Mouse (Mus musculus): ENCODE measurements at regions not wholly inside any gene's neighbourhood (a gene's known extent, or its start where the extent isn't known, plus 50 kb on each side); places are given as distances from the start of the nearest gene placed in this dataset.

GRCm38 (mm10) chr4:89400342-89400741 lies 89.5 kb upstream of the Cdkn2b start:
- no peak for DNase-seq (ENCODE audit: low spot score in 2 of 2)

DNA sequence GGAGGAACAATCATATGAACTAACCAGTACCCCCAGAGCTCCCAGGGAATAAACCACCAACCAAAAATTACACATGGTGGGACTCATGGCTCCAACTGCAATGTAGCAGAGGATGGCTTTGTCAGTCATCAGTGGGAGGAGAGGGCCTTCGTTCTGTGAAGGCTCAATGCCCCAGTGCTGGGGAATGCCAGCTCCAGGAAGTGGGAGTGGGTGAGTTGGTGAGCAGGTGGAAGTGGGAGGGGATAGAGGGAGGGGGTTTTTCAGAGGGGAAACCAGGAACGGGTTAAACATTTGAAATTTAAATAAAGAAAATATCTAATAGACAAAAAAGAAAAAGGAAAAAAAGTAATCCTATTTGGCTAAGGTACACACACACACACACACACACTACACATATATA lies 88.4 kb upstream of the Cdkn2b start:
- no peak for DNase-seq (ENCODE audit: low spot score in 2 of 2)

- DNase-seq (ENCODE audit: low spot score in 2 of 2): no peak
These were observed 85.2 kb upstream of the Cdkn2b start for GRCm38 (mm10) chr4:89396020-89396419.

GRCm38 (mm10) chr4:89395336-89395735 lies 84.5 kb upstream of the Cdkn2b start:
- DNase-seq (ENCODE audit: low spot score in 2 of 2): no peak

DNA sequence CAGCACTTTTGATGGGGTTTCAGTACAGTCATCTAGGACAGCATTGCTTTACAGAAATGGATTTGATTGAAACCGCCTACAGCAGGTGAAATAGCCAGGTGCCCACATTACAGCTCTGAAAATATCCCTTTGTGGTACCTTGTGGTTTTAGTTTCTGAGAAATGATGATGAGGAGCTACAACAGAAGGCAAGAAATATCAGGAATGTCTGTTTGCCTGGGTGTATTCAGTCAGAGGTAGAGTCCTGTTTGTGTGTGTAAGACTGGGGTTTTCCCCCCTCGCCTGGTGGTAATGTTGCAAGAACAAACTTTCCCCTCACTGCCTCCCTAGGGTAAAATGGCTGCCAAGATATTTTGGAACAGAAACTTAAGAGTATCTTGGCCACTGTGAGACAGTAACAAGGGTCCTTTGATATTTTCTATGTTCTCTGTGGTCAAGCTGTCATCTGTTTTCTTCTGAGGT lies 82.4 kb upstream of the Cdkn2b start:
- no peak for DNase-seq (ENCODE audit: low spot score in 2 of 2)

GRCm38 (mm10) chr4:89392791-89393190 lies 82.0 kb upstream of the Cdkn2b start:
- DNase-seq (ENCODE audit: low spot score in 2 of 2): no peak

GRCm38 (mm10) chr4:89391463-89392308 lies 80.8 kb upstream of the Cdkn2b start:
- DNase-seq (ENCODE audit: low spot score in 2 of 2): no peak

GRCm38 (mm10) chr4:89383548-89383947 lies 72.7 kb upstream of the Cdkn2b start:
- DNase-seq (ENCODE audit: low spot score in 2 of 2): no peak

GRCm38 (mm10) chr4:89382434-89382976 lies 71.7 kb upstream of the Cdkn2b start:
- DNase-seq (ENCODE audit: low spot score in 2 of 2): no peak

GRCm38 (mm10) chr4:89381763-89382162 lies 70.9 kb upstream of the Cdkn2b start:
- no peak for DNase-seq (ENCODE audit: low spot score in 2 of 2)

DNA sequence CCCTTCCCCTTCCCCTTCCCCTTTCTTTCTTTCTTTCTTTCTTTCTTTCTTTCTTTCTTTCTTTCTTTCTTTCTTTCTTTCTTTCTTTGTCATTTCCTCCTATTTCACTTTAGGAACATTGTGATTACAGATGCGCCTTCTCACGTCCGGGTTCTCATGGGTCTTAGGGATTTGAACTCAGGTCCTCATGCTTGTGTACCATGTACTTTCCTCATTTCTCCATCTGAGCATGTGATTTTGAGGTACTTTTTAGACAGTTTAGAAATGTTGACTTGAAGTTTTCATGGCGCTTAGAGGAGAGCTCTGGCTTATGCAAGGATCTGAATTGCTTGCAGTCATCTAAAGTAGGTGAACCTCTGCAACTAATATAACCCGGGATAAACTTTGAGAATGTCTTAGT lies 70.2 kb upstream of the Cdkn2b start:
- no peak for DNase-seq (ENCODE audit: low spot score in 2 of 2)

- DNase-seq (ENCODE audit: low spot score in 2 of 2): no peak
These were observed 69.6 kb upstream of the Cdkn2b start for GRCm38 (mm10) chr4:89380330-89380945.

DNA sequence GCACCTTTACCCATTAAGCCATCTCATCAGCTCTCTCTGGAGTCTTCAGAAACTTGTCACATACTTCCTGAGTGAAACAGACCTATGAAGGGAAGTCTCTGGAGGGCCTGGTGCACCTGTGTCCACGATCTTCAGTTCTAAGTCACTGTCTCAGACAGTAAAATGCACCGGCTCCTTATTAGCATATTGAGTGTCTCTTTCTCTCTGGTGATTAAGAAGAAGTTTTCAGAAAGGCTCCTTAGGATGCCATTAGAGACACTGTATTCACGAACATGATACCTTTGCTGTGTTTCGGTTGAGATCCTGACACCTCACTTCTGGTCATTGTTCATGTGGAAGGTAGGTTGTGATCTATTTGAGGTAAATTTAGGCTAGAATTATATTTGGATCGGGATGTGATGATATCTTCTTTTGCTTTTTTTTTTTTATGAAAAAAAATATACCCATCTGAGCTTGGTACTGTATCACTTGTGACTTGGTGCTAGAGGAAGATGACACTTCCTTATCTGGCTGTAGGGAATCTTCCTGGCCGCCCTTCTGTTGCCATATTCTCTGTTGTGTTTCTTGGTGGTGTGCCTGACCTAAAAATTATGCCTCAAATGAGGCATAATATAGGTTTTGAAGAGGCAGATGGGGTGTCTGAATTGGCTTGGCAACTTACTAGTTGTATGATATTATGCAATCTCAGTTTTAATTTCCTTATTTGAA lies 68.9 kb upstream of the Cdkn2b start:
- no peak for DNase-seq (ENCODE audit: low spot score in 2 of 2)

- no peak for DNase-seq (ENCODE audit: low spot score in 2 of 2)
These were observed 61.8 kb upstream of the Cdkn2b start for GRCm38 (mm10) chr4:89372631-89373030.

DNA sequence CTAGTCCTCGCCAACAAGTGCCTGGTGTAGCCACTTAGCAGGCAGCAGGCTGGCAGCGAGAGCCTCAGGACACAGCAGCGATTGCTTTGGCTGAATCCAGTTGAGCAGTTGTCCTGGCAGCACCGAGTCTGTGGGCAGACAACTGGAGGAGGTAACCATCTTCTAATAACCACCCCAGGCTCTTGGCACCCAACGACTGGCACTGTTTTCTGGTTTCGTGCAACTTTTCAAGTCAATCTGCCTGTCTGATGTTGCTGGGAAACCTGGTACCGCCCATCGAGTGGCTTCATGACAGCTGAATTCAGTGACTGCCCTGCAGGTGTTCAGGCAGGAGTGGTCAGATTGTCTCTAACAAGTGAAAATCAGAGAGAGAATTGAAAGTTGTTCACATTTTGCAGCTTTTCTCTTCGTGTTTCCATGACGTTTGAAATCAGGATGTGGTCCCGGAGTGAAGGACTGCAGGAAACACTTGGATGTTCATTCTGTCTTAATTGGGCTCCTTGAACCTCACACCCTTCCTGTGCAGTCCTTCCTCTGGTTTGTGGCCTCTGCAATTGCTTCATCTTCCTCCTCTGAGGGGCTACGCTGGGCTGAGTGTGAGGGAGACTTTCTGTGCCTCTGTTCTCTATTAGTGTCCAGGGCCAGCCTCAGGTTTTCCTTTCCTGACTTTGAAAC lies 58.1 kb upstream of the Cdkn2b start:
- DNase-seq (ENCODE audit: low spot score in 2 of 2): no peak

DNA sequence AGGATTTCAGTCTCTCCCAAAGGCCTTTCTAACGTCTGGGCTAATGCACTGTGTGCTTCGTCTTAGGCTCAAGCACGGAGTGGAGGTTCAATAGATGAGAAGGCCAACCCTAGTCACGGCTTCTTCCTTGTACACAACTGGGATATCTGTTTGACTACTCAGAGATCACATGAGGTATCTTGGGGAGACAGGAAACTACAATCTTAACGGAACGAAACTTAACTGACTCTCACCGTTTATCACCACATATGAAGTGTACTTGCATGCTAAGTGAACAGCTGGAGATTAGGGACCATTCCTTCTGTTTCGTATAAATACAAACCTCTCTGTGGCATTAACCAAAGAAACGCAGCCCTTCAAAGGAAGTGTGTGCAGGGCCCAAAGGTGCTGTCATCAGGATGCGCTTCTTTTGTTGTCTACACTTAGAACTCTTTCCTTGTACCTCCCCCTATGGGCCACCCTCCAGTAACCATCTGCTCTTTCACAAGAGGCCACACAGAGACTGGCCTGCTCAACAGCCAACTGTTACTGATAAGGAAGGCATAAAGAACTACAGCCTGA lies 55.8 kb upstream of the Cdkn2b start:
- DNase-seq (ENCODE audit: low spot score in 2 of 2): no peak

GRCm38 (mm10) chr4:89365875-89366274 lies 55.0 kb upstream of the Cdkn2b start:
- no peak for DNase-seq (ENCODE audit: low spot score in 2 of 2)

GRCm38 (mm10) chr4:89363150-89363683 lies 52.4 kb upstream of the Cdkn2b start:
- DNase-seq (ENCODE audit: low spot score in 2 of 2): no peak

GRCm38 (mm10) chr4:89362650-89363049 lies 51.8 kb upstream of the Cdkn2b start:
- DNase-seq (ENCODE audit: low spot score in 2 of 2): no peak

GRCm38 (mm10) chr4:89361316-89361715 lies 50.5 kb upstream of the Cdkn2b start:
- DNase-seq (ENCODE audit: low spot score in 2 of 2): no peak
